Mouse (Mus musculus) hindbrain, postnatal 0 days (tissue): ENCODE data around the gene Btg4. TPM values are rescaled to one million over a fixed set of nuclear protein-coding genes. Genes with fewer than 3 reads are reported as not detected.

Experiments used
- ATAC-seq: fragments of 200-750 bp; cut with Nextera tagmentation; 2 replicates; pipeline ENCODE4 v1.8.0; 2017; ENCODE audit warnings: mild to moderate bottlenecking, moderate TSS enrichment, moderate library complexity
- DNase-seq: peaks from one replicate; pipeline ENCODE4 v3.0.0-alpha.2; 2015; ENCODE audit warnings: low spot score
- H3K27ac ChIP-seq: fragments of 300-500 bp; sonication (generic); 2 replicates; pipeline ENCODE4 v1.5.1; 2014; ENCODE audit warnings: mild to moderate bottlenecking
- H3K27me3 ChIP-seq: fragments of 300-500 bp; sonication (generic); 2 replicates; pipeline ENCODE4 v1.6.1; 2014; ENCODE audit warnings: low read length, mixed read lengths; ENCODE audit not compliant: insufficient read depth
- H3K36me3 ChIP-seq: fragments of 300-500 bp; sonication (generic); 2 replicates; pipeline ENCODE4 v1.6.1; 2014; ENCODE audit warnings: low read length, mixed read lengths; ENCODE audit not compliant: insufficient read depth
- H3K4me1 ChIP-seq: fragments of 300-500 bp; sonication (generic); 2 replicates; pipeline ENCODE4 v1.6.1; 2014; ENCODE audit warnings: antibody characterized with exemption, low read length, mixed read lengths; ENCODE audit not compliant: insufficient read depth
- H3K4me2 ChIP-seq: fragments of 300-500 bp; sonication (generic); 2 replicates; pipeline ENCODE4 v1.6.1; 2014; ENCODE audit warnings: low read depth, mild to moderate bottlenecking, low read length, moderate library complexity, mixed read lengths
- H3K4me3 ChIP-seq: fragments of 300-500 bp; sonication (generic); 2 replicates; pipeline ENCODE4 v1.5.1; 2014; ENCODE audit warnings: low read length
- H3K9ac ChIP-seq: fragments of 300-500 bp; sonication (generic); replicated peaks from 2 replicates; pipeline ENCODE4 v1.6.1; 2014; ENCODE audit warnings: mild to moderate bottlenecking, low read length, moderate library complexity, mixed read lengths
- H3K9me3 ChIP-seq: fragments of 300-500 bp; sonication (generic); 2 replicates; pipeline ENCODE4 v1.6.1; 2016; ENCODE audit warnings: low read length, mixed read lengths
- CTCF ChIP-seq: IDR thresholded peaks from 2 replicates; pipeline ENCODE4 v1.5.1; 2016; ENCODE audit warnings: antibody characterized with exemption, control low read depth, low read depth
- WGBS: fragments of 180-500 bp; shearing (Covaris S2); extraction: QIAGEN DNeasy Blood & Tissue Kit; methylation state at CpG from one replicate; pipeline ENCODE4 v1.1.7; 2014; 5-methylcytosine and 5-hydroxymethylcytosine counted together
- polyA plus RNA-seq: library from polyadenylated mRNA; unstranded; fragments of >200 nt; fragmentation: Nextera tagmentation; extraction: Ambion mirVana; gene quantifications from 2 replicates; pipeline ENCODE4 v1.2.1, GENCODE M21; 2015
- total RNA-seq: library from RNA; depleted of rRNA; stranded (reverse); fragments of >200 nt; gene quantifications from 2 replicates; pipeline ENCODE4 v1.2.3, GENCODE M21; 2014

Btg4 gene
- total and polyA plus RNA-seq, 2 experiments from 2014 or later, result not detected

DNA sequence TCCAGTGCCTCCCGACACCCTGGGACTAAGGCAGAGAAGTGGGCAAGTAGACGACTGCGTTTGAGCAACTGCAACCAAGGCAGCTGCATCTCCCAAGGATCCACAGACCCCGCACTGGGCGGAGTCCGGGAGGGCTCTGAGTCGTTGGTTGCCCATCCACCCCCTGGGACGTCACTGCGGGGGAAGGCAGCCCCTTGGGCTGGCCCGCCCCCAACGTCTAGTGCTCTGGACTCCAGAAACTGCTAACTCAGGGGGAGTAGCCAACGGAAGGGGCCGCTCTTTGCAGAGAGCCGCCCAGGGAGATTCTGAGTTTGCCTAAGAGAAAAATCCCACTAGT is 16.2 kb downstream of the Btg4 start, which contains the start of gene Layn:
TSS of gene Layn (minus strand) at position 116 of the 337 bp plus-strand sequence.
- peak within 1 kb of the TSS; percentile 14; the same call in 1 of the 2 replicates for H3K9ac ChIP-seq
- WGBS, result 2% methylated on average over 14 of the region's 14 CpGs
- H3K4me1 ChIP-seq, result 0 out of 2 replicates have a peak, but pooled peaks cover 5% of the 10 kb centered on the region
- peak; percentile 79 for DNase-seq
- H3K27ac ChIP-seq, result no peak within 1 kb of the TSS
- no peaks in the 10 kb centered on the region for H3K9me3 ChIP-seq
- no peaks in the 10 kb centered on the region for H3K27me3 ChIP-seq
- H3K4me2 ChIP-seq, result peak within 1 kb of the TSS; percentile 61
- peak within 1 kb of the TSS; percentile 30 for H3K4me3 ChIP-seq
- no peak for TF ChIP-seq CTCF
- ATAC-seq, result peak; percentile 85
- H3K36me3 ChIP-seq, result no peaks in the 10 kb centered on the region

GRCm38 (mm10) chr9:51081614-51082013 is 20.9 kb downstream of the Btg4 start:
- Histone ChIP-seq H3K4me3 (no peak overlapping the region), H3K4me2 (no peak overlapping the region), H3K4me1 (0 out of 2 replicates have a peak, but pooled peaks cover under 1% of the 10 kb centered on the region), H3K27me3 (no peaks in the 10 kb centered on the region), H3K27ac (no peak overlapping the region), H3K9ac (no peak overlapping the region), H3K9me3 (no peaks in the 10 kb centered on the region), H3K36me3 (no peaks in the 10 kb centered on the region)
- 83% methylated on average over 5 of the region's 5 CpGs for WGBS
- DNase-seq (no peak), ATAC-seq (no peak)
- no peak for TF ChIP-seq CTCF

- Histone ChIP-seq H3K27ac (no peak overlapping the region), H3K9me3 (no peaks in the 10 kb centered on the region), H3K36me3 (no peaks in the 10 kb centered on the region), H3K27me3 (no peaks in the 10 kb centered on the region), H3K4me1 (no peaks in the 10 kb centered on the region), H3K4me2 (no peak overlapping the region), H3K9ac (no peak overlapping the region), H3K4me3 (no peak overlapping the region)
- 80% methylated on average over 5 of the region's 5 CpGs for WGBS
- DNase-seq (no peak), ATAC-seq (no peak)
- no peak for TF ChIP-seq CTCF
Measured at GRCm38 (mm10) chr9:51093697-51094096, 33.0 kb downstream of the Btg4 start.

DNA sequence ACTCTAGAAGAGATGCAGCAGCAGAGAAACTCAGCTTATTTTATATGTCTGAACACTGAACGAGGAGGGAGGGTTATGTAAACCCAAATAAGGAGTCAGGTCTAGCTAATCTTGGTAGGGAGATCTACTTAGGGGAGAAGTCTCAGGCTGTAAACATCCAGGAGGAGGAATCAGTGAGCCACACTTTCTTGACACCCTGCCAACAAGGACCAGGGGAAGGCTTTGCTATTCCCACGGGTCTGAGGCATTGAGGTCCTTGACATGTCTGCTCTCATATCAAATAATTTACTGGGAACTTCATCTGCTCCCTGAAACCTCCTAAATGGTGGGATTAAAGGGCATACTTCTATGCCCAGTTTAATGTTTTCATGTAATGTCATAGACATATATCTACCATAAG is 35.6 kb downstream of the Btg4 start:
- Histone ChIP-seq H3K27ac (no peak overlapping the region), H3K36me3 (no peaks in the 10 kb centered on the region), H3K27me3 (no peaks in the 10 kb centered on the region), H3K4me3 (no peak overlapping the region), H3K9ac (no peak overlapping the region), H3K4me2 (no peak overlapping the region), H3K9me3 (no peaks in the 10 kb centered on the region), H3K4me1 (no peaks in the 10 kb centered on the region)
- WGBS, result 44% methylated on average over 2 of the region's 2 CpGs
- ATAC-seq, result no peak
- no peak for DNase-seq
- TF ChIP-seq CTCF, result no peak

GRCm38 (mm10) chr9:51101756-51102425 is 41.2 kb downstream of the Btg4 start, which contains the start of gene 4833427G06Rik:
4833427G06Rik (minus strand) TSS chr9:51102078.
- WGBS, result 11% methylated on average over 27 of the region's 27 CpGs
- DNase-seq, result peak; percentile 75
- peak; percentile 74; the same call in 1 of the 2 replicates for ATAC-seq
- Histone ChIP-seq H3K27ac (no peak within 1 kb of the TSS), H3K9me3 (no peaks in the 10 kb centered on the region), H3K9ac (no peak within 1 kb of the TSS), H3K27me3 (no peaks in the 10 kb centered on the region), H3K4me2 (peak within 1 kb of the TSS; percentile 100), H3K4me1 (no peaks in the 10 kb centered on the region; the same call in 1 of the 2 replicates), H3K36me3 (no peaks in the 10 kb centered on the region), H3K4me3 (no peak within 1 kb of the TSS)
- peak; percentile 47 for TF ChIP-seq CTCF

GRCm38 (mm10) chr9:51102963-51103807 is 42.5 kb downstream of the Btg4 start:
- H3K4me1 ChIP-seq, result no peaks in the 10 kb centered on the region; the same call in 1 of the 2 replicates
- no peaks in the 10 kb centered on the region for H3K36me3 ChIP-seq
- H3K9ac ChIP-seq, result peak overlapping the region; percentile 75
- no peaks in the 10 kb centered on the region for H3K27me3 ChIP-seq
- H3K9me3 ChIP-seq, result no peaks in the 10 kb centered on the region
- peak; percentile 71 for DNase-seq
- ATAC-seq, result peak; percentile 83
- H3K4me3 ChIP-seq, result peak overlapping the region; percentile 65
- peak overlapping the region; percentile 100 for H3K4me2 ChIP-seq
- H3K27ac ChIP-seq, result peak overlapping the region; percentile 64
- 1% methylated on average over 44 of the region's 44 CpGs for WGBS
- no peak for TF ChIP-seq CTCF
